Mouse (Mus musculus) fibroblast of lung, adult 2 months (primary cell): ENCODE measurements at regions not wholly inside any gene's neighbourhood (a gene's known extent, or its start where the extent isn't known, plus 50 kb on each side); places are given as distances from the start of the nearest gene placed in this dataset.

Source experiments
- DNase-seq: peaks from one replicate; pipeline ENCODE4 v3.0.0-alpha.2; 2011; ENCODE audit warnings: low read depth

DNA sequence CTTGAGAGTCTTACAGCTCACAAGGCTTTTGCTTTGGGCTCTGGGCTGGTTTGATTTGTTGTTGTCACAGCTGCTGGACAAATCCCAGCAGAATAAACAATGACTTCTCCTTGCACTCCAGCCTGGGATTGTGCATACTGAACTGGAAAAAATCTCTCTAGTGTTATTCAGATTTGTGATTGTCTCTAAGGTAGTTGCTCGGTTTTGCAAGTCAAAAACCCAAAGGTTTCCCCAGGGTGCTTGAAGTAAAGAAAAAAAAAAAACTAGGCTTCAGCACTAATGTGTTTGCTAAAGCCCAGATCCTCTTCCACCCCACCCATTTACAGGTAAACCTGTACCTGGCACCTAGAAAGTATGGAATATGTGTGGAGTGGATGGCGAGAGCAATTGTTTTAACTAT is 149.5 kb upstream of the Spef2 start:
- DNase-seq: no peak

DNA sequence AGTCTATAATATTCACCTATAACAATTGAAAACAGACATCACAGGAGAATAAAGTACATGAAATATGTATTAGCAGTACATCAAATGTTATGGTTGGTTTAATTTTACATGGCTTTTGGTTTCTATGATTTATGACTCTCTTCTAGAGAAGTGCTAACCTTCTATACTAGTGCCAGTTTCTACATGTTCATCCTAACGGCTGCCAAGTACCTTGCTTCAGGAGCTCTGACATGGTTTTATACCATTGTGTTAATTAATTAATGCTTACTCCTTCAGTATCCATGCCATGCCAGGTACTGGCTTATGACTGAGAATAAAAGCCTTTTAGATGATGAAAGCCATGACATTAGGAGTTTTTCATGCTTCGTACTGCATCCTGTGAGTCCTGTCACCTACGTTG is 144.5 kb upstream of the Spef2 start:
- DNase-seq: no peak

DNA sequence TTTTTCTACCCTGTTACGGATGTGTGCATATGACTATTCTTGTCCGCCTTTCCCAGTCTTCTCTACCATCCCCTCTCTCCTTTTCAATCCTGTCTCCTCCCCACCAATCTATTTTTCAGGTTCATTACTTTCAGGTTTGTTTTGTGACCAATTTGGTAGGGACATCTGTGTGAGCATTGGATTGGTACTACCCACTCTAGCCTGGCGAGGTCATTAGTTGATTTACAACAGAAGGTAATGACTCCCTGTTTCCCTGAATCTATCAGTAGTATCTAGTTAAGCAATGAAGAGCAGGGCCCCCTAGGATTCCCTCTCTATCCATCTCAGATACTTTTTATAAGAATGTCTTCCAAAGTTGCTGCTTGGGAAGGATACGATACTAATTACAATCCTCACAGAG is 143.5 kb upstream of the Spef2 start:
- DNase-seq: no peak

DNA sequence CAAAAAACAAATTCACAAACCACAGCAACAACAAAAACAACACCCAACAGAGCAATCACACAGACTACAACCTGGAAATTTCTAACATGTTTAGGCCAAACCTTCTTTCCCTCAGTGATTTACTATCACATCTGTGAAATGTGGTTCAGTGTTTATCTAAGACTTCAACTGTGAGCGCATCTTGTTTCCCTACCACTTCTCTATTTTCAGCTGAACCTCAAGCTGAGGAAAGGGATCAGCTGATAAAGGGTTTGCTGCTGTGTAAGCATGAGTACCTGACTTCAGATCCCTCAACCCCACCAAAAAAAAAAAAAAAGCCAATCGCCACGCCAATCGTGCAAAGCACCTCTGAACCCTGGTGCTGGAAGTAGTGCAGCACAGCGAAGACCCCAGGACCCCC is 142.8 kb upstream of the Spef2 start:
- DNase-seq: no peak

DNA sequence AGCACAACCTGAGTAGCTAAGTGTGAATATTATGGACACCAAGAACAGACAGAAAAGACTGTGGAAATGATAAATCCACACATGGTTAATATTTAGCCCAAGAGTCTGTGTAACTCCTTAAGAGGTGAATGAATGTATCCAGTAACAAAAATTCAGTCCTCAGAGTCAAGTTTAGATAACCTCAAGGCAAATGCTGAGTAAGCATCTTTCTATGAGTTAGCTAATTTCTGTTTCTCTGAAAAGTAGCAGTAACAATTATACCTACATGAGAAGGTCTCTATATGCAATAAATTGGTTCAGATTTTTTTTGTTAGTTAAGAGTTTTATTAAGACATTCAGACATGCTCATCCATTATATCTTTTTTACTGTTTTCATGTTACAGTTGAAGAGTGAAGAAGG is 127.1 kb upstream of the Spef2 start:
- DNase-seq: no peak

DNA sequence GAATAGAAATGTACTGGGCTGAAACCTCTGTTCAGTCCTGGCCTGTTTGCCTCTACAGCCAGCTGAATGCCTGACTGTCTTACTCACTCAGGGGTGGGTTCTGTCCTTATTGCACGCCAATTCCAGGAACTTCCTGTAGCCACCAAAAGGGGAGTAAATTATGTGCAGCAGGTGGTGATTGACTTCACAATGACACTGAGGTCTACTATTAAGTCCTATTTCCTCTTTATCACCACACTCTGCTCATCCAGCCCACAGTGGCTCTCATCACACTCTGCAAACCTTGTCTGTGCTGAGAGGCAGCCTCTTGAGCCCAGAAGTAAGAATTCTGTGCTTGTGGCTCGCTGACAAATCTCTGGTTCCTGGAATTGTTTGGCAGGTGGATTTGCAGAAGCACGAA is 121.5 kb upstream of the Spef2 start:
- DNase-seq: no peak

DNA sequence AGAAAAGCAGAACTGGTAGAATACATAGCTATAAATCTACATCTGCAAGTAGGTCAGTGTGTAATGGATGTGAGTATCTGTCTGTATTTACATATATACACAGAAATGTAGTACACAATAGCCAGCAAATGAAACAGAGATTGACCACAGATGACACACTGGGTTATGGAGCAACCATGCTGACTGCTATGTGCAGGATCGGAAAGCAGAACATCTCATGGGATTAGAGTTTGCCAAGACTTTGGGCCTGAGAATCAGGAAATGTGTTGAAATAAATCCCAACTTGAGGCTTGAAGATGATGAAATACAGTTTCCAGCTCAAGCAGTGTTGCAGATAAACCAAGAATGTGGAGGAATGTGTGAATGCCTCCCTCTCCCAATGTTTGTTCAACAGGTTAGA is 116.1 kb upstream of the Spef2 start:
- DNase-seq: peak; percentile 79

DNA sequence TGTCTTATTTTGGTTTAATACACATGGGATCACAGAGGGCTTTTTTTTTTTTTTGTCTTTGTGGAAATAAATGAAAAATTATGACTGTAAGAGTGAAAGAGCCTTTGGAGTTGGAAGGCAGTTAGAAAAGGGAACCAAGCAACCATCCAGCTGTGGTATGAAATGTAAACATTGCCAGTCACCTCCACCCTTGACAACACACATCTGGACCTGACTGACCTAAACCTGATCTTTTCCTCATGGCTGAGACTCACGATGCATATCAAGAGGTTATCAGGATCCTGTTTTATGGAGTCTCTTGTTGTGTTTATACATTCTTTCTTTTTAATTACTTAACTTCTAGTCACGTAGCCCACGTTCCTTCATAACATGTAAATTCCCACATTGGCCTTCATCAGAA is 113.2 kb upstream of the Spef2 start:
- no peak for DNase-seq

DNA sequence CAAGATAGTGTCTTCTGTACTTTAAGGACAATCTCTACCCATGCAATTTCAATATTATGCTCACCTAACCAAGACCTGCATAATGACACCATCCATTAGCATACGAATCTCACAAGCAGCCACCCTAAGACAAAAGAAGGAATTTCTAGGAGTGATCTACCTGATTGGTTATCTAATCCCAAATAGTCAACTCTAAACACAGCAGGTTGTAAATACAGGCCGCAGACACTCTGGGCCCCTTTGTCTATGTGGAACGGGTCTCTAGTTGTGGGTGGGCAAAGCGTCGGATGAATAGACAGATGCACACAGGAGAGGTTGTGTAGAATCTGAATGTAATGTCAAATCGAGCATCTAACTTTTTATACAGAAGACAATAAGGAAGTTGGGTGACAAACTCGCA is 91.0 kb upstream of the Spef2 start:
- DNase-seq: no peak

DNA sequence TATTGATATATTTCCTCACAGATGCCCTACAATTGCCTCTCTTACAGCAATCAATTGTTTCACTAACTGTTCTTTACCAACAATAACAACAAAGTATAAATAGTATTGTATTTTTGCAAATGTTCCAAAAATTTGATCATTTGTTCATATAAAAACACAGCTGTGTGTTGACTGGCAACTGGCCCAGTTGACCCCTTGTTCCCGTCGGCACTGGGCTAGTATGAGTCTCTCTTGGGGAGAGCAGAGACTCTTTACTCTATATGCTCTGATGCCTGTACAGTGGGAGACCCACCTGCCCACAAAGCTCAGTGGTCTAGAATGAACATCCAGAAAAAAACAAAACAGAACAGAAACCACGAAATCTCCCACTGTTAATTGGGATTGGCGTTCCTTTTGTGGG is 86.4 kb upstream of the Spef2 start:
- no peak for DNase-seq

DNA sequence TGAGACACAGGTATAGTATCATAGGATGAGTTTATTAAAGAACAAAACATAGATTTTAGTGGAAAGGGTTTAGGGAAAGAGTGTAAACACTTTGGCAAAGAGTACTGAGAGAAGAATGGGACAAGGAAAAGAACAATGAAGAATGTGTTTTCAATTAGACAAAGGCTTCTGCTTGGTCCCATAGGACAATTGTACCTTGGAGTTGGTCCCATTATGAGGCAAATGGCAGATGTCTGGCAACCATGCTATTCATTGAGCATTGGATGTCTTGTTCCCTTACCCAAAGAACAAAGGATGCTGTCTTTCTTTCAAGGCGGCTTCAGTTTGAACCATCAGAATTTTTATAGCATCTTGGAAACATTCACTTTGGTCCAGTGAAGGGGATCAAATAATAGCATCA is 55.8 kb upstream of the Spef2 start:
- no peak for DNase-seq
